Mouse (Mus musculus) E14TG2a.4 (cell line): ENCODE results near the gene Ankrd13d.
A peak's percentile ranks its signal among the peaks of the same experiment; 100 is the strongest.

Experiments
- H3K27me3 ChIP-seq: 2 replicates; pipeline ENCODE4 v1.6.1; 2014; ENCODE audit warnings: low read length, control low read depth; ENCODE audit not compliant: insufficient read depth
- H3K36me3 ChIP-seq: 2 replicates; pipeline ENCODE4 v1.6.1; 2014; ENCODE audit warnings: low read length, control low read depth; ENCODE audit not compliant: insufficient read depth
- H3K4me1 ChIP-seq: replicated peaks from 2 replicates; pipeline ENCODE4 v1.6.1; 2014; ENCODE audit warnings: low read depth, low read length, control low read depth
- H3K4me3 ChIP-seq: replicated peaks from 2 replicates; pipeline ENCODE4 v1.5.1; 2014; ENCODE audit warnings: mild to moderate bottlenecking, low read length
- H3K9me3 ChIP-seq: 2 replicates; pipeline ENCODE4 v1.6.1; 2014; ENCODE audit warnings: low read length, control low read depth
- CTCF ChIP-seq: conservative IDR thresholded peaks from 2 replicates; pipeline ENCODE4 v1.5.1; 2014; ENCODE audit warnings: low read length
- NANOG ChIP-seq: IDR thresholded peaks from 2 replicates; pipeline ENCODE4 v1.6.1; 2014; ENCODE audit warnings: borderline replicate concordance, low read length, mixed read lengths
- POU5F1 ChIP-seq: IDR thresholded peaks from 2 replicates; pipeline ENCODE4 v1.6.1; 2014; ENCODE audit warnings: low read length, borderline replicate concordance

The Ankrd13d gene

DNA sequence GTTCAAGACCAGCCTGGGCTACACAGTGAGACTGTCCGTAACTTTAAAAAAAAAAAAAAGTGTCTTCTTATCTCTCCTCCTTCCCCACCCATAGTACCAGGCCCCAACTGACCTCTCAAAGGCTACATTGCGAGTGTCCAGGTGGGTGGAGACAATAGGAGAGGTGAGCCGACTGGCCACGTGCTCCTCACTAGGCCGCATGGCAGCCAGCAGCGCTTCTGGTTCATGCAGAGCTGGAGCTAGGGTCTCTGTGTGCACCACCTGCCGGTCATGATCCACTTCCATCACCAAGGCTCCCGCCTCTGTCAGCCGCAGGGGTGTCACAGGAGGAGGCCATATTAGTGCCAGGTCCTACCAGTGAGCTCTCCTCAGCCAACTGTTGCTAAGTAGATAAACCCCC is 2.5 kb downstream of the Ankrd13d start:
- H3K27me3 ChIP-seq: peaks cover 15% of the 10 kb centered on the region
- no peak overlapping the region for H3K4me3 ChIP-seq
- no peak for TF ChIP-seq CTCF
- no peak for TF ChIP-seq POU5F1
- no peak for TF ChIP-seq NANOG
- peaks cover 11% of the 10 kb centered on the region for H3K36me3 ChIP-seq
- no peaks in the 10 kb centered on the region for H3K9me3 ChIP-seq
- H3K4me1 ChIP-seq: peaks cover 32% of the 10 kb centered on the region

DNA sequence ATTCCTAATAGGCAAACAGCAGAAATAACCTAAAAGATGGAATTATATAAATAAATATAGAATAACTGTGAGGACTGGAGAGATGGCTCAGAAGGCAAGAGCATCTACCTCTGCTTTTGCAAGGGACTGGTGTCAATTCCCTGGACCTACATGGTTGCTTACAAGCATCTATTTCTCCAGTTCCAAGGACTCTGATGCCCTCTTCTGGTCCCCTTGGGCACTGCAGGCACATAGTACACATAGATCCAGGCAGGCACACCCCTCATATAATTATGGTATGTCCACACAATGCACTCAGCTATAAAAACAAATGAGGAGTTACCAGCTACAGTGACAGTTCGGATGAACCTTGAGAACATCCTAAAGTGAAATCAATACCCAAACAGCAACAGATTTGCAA is 3.5 kb downstream of the Ankrd13d start:
- H3K27me3 ChIP-seq: peaks cover 15% of the 10 kb centered on the region
- 0 out of 2 replicates have a peak, but pooled peaks cover 8% of the 10 kb centered on the region for H3K36me3 ChIP-seq
- H3K4me1 ChIP-seq: peaks cover 24% of the 10 kb centered on the region
- TF ChIP-seq NANOG (no peak), CTCF (peak; percentile 82)
- no peak overlapping the region for H3K4me3 ChIP-seq
- H3K9me3 ChIP-seq: no peaks in the 10 kb centered on the region

DNA sequence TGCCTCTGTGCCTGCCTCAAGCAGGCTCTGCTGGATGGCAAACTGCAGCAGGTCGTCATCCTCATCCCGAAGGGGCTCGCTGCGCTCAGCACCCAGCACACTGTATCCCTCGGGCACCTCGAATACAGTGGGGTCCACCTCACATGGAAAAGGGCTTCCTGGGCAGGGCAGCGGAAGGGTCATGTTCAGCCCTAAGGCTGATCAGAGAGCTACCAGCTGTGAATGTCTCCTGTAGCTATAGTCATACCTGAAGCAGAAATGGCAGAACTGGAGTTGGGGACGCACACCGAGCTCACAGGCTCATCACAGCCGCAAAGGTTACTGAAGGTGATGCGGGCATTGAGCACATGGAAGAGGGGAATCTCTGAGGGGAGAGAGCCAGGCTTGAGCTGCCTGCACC is 12.0 kb downstream of the Ankrd13d start:
- no peaks in the 10 kb centered on the region for H3K9me3 ChIP-seq
- H3K4me1 ChIP-seq: peaks cover 22% of the 10 kb centered on the region
- H3K4me3 ChIP-seq: no peak overlapping the region
- TF ChIP-seq POU5F1 (no peak), CTCF (no peak), NANOG (no peak)
- peaks cover 12% of the 10 kb centered on the region for H3K36me3 ChIP-seq
- H3K27me3 ChIP-seq: peaks cover 38% of the 10 kb centered on the region

DNA sequence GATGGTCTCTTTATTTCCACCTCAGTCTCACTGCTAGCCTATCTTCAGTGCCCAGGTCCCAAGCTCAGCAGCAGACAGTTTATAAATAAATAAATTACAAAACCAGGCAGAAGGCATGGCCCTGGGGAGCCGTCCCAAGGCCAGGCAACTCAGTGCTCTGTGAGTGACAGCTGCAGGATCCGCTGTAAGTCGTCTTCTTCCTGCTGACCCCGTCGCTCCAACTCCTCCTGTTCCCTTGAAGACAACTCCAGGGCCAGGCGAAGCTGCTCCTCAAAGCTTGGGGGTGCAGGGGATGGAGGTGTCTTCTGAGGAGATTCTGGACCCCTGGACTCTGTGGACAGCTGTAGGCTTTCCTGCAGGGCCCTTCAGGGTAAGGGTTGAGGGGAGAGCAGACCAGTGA is 12.8 kb downstream of the Ankrd13d start:
- H3K27me3 ChIP-seq: peaks cover 43% of the 10 kb centered on the region
- H3K4me1 ChIP-seq: peaks cover 22% of the 10 kb centered on the region
- H3K4me3 ChIP-seq: no peak overlapping the region
- peaks cover 12% of the 10 kb centered on the region for H3K36me3 ChIP-seq
- TF ChIP-seq POU5F1 (no peak), CTCF (no peak), NANOG (no peak)
- H3K9me3 ChIP-seq: no peaks in the 10 kb centered on the region

DNA sequence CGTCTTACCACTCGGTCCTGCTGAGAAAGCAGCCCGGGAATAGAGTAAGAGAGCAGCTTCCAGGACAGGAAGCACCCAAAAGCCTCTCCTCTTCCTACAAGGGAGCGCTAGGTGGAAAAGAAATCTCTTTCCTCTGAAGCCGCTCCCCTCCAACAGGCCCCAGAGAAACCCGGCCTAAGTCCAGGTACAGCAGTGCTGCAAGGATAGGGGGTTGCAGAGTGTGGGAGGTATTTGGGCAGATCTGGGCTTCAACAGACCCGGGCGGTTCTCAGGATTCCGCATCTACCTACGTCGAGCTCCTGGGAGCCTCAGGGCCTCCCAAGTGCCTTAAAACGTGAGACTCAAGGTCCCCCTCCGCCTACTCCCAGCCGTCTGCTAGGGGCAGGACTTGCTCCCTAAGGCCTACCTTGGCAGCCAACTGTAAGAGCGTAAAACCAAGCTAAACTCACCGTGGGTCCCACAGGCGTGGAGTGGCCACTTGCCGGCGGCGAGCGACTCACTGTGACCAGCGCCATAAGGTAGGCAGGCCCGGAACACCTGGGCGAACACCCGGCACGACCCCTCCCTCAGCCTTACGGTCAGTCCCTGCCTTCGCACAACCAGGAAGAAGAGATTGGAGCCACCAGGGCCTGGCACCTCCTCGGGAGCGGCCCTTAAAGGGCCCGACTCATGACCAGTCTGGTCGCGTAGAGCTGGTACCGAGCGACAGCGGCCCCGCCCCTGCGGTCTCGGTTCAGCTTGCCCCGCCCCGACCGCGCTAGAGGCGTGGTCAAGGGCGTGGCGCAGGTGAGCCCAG is 14.2 kb downstream of the Ankrd13d start, which contains the start of gene Ssh3:
Gene Ssh3 (minus strand): TSS at position 615 of the 796 bp plus-strand sequence.
- Histone ChIP-seq H3K4me3 (peak within 1 kb of the TSS; percentile 80), H3K9me3 (no peaks in the 10 kb centered on the region), H3K36me3 (peaks cover 12% of the 10 kb centered on the region), H3K27me3 (peaks cover 58% of the 10 kb centered on the region), H3K4me1 (peaks cover 25% of the 10 kb centered on the region)
- no peak for TF ChIP-seq NANOG
- TF ChIP-seq POU5F1: no peak
- no peak for TF ChIP-seq CTCF

DNA sequence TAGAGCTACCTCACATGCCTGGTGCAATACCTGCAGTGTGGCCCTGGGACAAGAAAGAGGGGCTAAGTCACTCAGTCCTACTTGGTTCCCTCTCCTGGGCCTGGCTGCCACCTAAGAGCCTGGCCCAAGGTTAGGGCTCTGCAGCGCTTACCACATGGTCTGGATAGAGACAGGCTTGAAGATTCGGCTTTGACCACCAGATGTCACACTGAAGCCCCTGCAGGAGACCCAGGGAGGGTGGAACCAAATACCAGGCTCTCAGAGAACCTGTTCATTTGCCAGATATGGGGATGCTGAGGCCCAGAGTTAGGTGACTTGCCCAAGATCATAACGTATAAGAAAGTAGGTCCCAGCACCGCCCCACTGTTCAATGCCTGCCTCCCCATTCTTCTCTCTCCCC is 17.0 kb downstream of the Ankrd13d start:
- no peak for TF ChIP-seq POU5F1
- no peak for TF ChIP-seq NANOG
- TF ChIP-seq CTCF: no peak
- Histone ChIP-seq H3K4me1 (peaks cover 35% of the 10 kb centered on the region), H3K4me3 (0 out of 2 replicates have a peak overlapping the region, but pooled peaks have one; percentile 13), H3K27me3 (peaks cover 66% of the 10 kb centered on the region), H3K9me3 (no peaks in the 10 kb centered on the region), H3K36me3 (peaks cover 8% of the 10 kb centered on the region)

DNA sequence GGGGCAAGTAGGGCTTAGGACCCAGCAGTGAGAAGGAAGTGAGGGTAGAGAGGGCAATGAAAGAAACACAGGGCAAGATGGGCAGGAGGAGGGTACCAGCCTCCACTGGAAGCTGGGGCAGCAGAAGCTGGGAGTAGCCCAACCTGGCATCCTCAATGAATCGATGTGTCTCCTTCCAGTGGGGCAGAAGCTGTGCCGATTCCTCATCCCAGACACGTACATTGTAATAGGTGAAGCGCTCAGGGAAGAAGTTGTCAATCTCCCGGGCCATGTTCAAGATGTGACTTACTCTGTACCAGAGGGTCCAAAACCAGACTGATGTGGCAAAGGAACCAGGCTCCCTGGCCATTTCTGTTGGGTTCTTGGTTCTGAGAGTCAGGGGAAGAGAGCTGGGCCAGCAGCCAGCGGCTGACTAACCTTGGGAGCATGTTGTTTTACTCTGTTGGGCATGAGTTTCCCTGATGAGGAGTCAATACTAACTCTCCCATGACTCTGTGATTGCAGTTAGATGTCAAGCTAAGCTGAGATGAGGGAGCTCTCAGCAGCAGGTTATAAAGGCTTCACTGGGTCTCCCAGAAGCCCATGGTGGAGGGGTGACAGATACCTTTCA is 18.7 kb downstream of the Ankrd13d start:
- Histone ChIP-seq H3K9me3 (no peaks in the 10 kb centered on the region), H3K4me3 (peak overlapping the region; percentile 60), H3K27me3 (peaks cover 53% of the 10 kb centered on the region), H3K36me3 (no peaks in the 10 kb centered on the region), H3K4me1 (peaks cover 31% of the 10 kb centered on the region)
- TF ChIP-seq CTCF: no peak
- TF ChIP-seq NANOG: no peak
- no peak for TF ChIP-seq POU5F1

DNA sequence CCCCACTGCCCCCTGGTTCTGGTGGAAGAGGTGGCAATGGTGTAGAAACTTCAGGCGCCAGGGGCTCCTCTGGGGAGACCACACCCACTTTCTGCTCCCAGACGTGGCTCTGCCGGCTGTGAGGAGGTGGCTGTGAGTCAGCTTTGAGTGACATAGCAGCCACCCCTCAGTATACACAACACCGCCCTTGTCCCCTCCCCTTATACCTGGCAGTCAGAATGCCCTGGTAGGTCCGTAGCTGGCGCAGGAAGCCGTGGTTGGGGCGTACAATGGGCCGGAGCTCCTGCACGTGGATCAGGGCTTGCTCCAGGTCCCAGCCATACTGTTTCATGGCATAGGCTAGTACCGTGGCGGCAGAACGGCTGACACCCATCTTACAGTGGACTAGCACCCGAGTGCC is 19.2 kb downstream of the Ankrd13d start:
- H3K36me3 ChIP-seq: no peaks in the 10 kb centered on the region
- no peak for TF ChIP-seq NANOG
- TF ChIP-seq CTCF: no peak
- TF ChIP-seq POU5F1: no peak
- H3K4me1 ChIP-seq: peaks cover 26% of the 10 kb centered on the region
- peak overlapping the region; percentile 60 for H3K4me3 ChIP-seq
- H3K27me3 ChIP-seq: peaks cover 48% of the 10 kb centered on the region
- H3K9me3 ChIP-seq: no peaks in the 10 kb centered on the region

DNA sequence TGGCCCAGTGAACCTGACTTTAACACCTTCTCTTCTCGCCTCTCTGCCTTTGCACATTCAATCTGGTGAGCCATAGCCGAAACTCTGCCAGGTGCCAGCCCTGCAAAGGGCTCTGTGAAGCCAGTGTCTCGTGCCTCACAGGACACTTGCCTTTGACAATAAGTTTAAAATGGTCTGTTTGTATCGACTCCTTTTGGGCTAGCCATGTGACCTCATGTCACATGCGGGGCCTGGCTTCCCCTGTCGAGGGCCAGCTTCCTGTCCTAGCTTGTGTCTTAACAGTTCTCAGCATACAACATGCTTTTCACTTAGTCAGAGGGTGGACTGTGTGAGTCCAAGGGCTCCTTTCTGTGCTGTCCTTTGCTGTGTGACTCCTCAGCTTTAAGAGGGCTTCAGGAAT is 20.2 kb downstream of the Ankrd13d start:
- peaks cover 38% of the 10 kb centered on the region for H3K27me3 ChIP-seq
- no peaks in the 10 kb centered on the region for H3K9me3 ChIP-seq
- H3K36me3 ChIP-seq: no peaks in the 10 kb centered on the region
- no peak overlapping the region for H3K4me3 ChIP-seq
- peaks cover 22% of the 10 kb centered on the region for H3K4me1 ChIP-seq
- no peak for TF ChIP-seq CTCF
- TF ChIP-seq NANOG: no peak
- TF ChIP-seq POU5F1: no peak
